Mouse (Mus musculus): ENCODE measurements at regions not wholly inside any gene's neighbourhood (a gene's known extent, or its start where the extent isn't known, plus 50 kb on each side); places are given as distances from the start of the nearest gene placed in this dataset.
A peak's percentile ranks its signal among the peaks of the same experiment; 100 is the strongest.

- DNase-seq (ENCODE audit: low read depth, low spot score): no peak
These were observed 1248.4 kb downstream of the Hace1 start for GRCm38 (mm10) chr10:46826012-46826411.

- peak; percentile 70 for DNase-seq (ENCODE audit: low read depth, low spot score)
These were observed 1249.0 kb downstream of the Hace1 start for GRCm38 (mm10) chr10:46826639-46827038.

GRCm38 (mm10) chr10:46827109-46827812 is 1249.6 kb downstream of the Hace1 start:
- peak; percentile 34 for DNase-seq (ENCODE audit: low read depth, low spot score)

GRCm38 (mm10) chr10:46828164-46828563 is 1250.5 kb downstream of the Hace1 start:
- DNase-seq (ENCODE audit: low read depth, low spot score): no peak

GRCm38 (mm10) chr10:46845578-46846314 is 1268.1 kb downstream of the Hace1 start:
- peak; percentile 2 for DNase-seq (ENCODE audit: low read depth, low spot score)
